Mouse (Mus musculus) cerebellum, postnatal 14 days (tissue): Measurements from ENCODE around the gene Adora3.
"Not testable (repeated sequence)": the region's sequence is repeated elsewhere in the genome, so short reads cannot be mapped to it uniquely, and the experiment has no call there.

Experiments used
- DNase-seq, 2 experiments: peaks; one replicate each; pipeline ENCODE4 v3.0.0; 2021; ENCODE audit warnings: mixed read lengths in 2 of 2

Gene Adora3

DNA sequence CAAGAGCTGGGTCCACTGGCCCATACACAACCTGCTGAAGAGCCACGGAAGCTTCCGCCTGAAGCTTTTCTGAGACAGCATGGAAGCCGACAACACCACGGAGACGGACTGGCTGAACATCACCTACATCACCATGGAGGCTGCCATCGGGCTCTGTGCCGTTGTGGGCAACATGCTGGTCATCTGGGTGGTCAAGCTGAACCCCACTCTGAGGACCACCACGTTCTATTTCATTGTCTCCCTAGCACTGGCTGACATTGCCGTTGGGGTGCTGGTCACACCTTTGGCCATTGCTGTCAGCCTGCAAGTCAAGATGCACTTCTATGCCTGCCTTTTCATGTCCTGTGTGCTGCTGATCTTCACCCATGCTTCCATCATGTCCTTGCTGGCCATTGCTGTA is 34.1 kb downstream of the Adora3 start:
- DNase-seq = no peak

DNA sequence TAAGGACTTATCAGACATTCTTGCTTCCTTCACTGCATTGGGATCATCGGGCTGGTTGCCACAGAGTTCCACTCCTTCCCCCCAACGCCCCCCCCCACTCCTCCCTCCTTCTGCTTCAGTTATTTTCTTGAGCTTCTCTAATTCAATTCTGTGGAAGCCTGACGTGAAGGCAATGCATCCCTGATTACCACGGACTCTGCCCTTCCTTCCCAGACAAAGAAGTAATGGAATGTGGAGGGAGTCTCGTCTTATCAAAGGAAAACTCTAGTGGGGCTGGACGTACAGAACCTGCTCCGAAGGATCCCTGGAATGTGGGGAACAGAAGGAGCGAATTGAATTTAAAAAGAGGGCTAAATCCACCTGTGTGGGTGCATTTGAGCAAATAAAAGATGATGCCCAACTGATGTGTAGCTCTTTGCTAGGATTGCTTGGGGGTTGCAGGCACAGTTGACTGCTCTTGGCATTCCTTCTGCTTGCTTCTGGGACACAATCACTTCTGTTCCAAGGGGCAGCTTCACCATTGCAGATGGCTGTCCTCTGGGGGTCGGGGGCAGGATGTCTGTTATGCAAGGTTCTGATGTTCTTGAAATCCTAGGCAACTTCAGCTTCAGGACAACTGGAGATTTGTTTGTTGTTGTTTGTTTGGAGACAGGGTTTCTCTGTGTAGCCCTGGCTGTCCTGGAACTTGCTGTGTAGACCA is 37.4 kb downstream of the Adora3 start:
- no peak for DNase-seq

DNA sequence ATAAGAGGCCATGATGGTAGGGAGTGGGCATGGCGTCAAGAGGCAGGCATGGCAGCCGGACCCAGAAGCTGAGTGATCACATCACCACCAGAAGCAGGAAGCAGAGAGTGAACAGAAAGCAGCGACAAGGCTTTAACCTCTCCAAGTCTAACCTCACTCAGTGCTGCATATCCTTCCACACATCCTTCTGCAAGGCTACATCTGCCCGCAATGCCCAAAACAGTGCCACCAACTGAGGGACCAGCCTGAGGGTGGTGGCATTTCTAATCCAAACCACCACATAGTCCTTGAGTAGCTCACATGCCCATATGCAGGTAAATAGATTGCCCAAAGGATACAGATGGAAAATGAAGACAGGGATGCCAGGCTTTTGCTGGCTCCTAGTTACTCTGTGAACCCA is 38.3 kb downstream of the Adora3 start:
- no peak for DNase-seq

DNA sequence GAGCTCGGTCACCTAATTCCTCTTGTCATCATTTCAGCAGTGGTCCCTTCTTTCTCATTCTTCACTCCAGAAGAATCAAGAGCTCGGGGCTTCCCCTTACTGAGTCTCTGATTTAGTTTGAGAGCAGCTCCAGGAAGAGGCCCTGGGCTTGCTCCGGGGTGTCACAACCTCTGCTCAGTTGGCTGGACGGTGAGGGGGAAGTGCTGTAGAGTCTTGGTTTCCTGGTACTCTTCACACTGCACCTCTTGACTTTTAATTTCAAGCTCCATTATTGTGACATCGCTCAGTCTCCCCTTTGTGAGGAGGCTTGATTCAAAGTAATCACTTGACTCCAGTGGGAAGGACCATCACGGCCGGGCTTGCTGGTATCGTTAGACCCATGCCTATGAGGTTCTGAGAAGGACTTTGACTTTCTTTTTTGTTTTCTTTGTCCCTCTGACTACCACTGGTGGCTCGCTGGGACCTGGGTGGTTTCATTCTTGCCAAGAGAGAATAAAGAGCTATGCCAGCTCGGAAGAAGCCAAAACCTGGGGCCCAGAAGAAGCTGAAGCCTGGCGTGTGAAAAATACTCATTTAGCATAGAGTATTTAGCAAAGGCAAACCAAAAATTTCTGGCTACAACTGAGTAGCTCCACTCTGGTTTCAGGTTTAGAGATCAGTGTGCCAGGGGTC is 40.0 kb downstream of the Adora3 start:
- no peak for DNase-seq

DNA sequence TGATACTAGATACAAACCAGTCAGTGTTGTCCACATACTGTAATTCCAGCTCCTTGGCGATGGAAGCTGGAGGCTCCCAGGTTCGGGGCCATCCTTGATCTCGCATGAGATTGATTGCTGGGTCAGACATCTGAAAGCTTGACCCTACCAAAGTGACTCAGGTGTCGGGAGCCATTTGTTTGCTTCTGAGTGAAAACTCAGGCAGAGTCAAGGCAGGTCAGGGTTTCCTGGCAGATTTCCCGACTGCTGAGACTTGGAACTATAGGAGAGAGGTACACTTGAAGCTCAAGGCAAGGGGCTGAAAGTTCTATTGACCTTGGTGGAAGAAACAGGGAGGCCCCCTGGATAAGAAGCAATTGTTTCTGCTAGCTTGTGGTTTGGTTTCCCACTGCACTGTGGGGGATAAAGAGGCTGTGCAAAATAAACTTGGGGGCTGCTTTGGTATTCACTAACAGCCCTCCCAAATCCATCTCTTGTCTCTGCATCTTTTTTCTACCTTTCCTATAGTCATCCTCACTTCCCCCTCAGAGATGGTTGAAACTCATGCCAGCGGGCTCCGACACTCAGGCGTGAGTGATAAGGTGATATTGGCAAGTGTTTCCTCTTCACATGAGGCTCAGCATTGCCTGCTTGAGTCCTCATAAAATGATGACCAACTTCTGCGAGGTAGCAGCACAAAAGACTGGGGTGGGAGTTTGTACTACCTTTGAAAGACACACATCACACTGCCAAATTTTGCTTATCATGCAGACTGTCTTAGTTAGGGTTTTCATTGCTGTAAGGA is 41.6 kb downstream of the Adora3 start:
- DNase-seq = no peak

DNA sequence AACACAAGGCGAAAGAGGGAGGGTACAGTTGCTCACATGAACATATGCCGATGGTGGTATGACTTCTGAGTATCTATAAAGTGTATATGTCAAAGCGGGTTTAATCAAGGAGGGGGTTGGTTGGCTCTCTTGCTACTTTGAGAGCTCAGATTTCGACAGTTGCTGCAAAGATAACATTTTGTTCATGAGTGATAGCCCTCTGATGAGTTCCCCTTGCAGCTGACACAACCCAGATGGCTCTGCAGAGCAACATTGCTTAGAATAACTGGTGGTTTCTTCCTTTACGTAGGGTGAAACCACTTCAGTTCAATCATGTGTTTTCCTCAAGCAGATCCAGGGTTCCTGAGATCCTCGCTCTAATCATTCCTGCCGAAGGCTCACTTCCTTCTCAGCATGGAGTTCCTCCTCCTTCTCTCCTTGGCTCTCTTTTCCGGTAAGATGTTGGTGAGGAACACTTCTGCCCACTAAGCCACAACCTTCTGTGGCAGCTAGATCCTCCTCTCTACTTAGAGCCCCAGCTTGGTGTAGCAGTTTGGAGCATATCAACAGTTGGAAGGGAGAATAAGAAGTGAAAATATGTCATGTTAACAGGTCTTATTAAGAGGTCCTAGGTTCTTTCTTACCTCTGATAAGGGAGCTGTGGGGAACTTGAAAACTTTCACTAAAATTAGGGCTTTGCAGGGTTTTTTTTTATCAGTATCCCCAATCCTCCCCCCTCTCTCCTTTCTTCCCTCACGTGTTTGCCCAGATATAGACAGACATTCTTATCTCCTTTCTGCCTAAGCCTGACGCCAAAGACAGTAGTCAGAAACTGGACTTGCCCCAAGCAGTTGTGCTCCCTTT is 43.4 kb downstream of the Adora3 start:
- no peak for DNase-seq

DNA sequence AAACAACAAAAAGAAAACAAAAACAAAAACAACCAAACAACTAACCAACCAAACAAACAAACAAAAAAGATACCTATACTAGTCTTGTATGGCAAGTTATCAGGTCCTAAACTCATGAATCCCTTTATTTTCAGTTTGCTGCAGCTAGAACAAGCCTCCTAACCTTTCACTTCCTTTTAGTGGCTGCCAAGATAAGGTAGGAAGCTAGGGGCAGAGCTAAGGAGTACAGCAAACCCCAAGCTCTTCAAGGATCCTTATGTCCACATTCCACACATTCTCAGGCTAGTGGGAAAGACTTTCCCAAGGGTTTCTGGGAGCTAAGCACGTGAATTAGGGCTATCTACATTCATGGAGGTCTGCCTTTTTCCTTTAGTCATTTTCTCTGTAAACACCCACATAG is 44.6 kb downstream of the Adora3 start:
- DNase-seq = no peak

DNA sequence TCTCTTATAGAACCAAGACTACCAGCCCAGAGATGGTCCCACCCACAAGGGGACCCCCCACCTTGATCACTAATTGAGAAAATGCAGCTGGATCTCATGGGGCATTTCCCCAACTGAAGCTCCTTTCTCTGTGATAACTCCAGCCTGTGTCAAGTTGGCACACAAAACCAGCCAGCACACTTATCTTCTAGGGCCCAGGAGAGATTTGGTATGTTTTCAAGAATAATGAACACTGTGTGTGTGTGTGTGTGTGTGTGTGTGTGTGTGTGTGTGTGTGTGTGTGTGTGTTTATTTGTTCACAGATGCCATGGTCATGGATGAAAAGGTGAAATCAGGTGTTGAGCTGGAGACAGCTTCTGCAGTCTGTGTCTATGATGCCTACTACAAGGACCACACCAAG is 45.8 kb downstream of the Adora3 start:
- not testable (repeated sequence) for DNase-seq

DNA sequence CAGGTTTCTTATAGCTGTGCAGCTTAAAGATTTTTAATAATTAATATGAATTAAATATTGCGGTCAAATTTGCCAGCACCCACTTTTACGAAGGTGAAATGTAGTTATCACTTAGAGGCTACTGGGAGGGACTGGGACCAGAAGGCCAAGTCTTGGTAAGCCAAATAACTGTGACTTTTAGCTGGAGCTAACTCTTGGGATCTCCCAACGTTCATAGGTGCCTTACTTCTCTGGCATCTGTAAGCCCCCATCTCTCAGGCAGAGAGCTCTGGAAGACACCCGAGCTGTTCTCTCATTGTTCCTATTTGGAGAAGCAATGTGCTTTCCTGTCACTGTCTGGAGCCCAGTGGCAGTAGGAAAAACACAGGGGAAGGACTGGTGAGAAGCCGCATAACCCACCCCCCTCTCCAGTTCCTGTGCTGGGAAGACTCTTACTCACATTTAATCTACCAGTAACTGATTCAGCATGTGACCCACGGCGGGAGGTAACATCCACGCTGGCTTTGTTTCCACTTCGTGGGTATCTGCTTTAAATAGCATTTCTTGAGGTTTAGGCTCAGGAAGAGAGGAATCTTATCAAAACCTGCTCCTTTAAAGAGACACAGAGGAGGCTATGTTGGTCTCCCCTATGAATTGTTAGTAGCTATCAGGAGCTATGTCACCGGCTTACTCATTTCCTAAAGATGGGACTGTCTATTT is 47.1 kb downstream of the Adora3 start:
- DNase-seq = no peak

DNA sequence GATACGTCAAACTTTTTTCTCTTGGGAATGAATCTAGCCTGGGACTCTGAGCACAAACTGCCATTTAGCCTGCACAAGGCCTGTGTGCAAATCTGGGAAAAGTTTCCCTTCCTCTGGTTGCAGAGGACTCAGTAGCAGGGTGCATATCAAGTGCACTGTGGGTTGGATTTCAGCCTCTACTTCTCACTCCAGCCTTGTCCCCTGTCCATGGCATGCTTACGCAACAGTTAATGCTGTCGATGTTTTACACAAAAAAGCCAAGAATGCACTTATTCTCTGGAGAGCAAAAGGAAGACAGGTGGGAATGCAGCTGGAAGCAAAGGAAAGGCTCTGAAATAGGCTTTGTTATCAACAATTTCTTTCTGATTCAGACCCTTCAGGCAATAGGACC is 47.7 kb downstream of the Adora3 start:
- no peak for DNase-seq

DNA sequence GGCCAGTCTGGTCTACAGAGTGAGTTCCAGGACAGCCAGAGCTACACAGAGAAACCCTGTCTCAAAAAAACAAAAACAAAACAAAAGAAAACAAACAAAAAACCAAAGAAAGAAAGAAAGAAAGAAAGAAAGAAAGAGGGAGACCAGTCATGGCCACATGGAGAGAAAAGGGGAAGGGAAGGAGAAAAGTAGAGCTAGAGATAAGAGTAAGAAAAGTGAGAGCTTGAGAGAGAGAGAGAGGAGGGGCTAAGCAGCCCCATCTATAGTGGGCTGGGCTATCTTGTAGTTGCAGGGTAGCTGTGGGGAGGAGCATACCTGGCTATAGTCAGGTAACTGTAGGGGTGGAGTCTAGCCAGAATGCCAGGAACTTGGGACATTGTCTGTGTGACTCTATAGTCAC is 50.1 kb downstream of the Adora3 start:
- DNase-seq = not testable (repeated sequence)

DNA sequence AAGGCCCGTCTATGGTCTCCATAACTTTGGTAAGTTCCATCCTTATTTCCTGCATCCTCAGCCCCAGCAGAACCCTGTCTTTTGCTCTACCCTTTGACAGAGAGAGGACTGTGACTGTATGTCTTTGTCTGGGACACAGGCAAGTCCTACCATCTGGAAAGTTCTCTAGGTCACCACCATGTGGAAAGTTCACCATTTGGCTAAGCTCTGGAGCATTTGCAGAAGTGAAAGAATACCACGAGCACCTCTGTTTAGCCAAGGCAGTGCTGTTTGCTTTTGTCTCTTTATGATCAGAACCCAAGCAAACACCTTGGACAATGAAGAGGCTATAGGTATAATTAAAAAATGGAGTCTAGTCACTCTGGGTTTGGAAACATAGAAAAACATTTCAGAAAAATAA is 51.3 kb downstream of the Adora3 start:
- no peak for DNase-seq

DNA sequence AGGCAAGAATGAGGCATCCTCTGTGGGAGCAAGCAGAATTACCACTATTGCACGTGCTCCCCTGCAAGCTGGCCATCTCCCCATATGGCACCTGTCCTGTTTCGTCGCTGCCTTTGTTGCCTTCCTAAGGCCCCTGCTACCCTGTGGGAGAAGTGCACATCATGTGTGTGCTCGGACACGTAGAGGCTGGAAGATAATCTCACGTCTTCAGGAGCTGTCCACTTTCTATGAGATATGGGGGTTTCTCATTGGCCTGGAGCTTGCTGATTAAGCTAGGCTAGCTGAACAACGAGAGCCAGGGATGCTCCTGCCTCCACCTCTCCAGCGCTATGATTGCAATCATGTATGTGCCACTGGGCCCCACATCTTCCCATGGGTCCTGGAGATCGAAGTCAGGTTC is 54.0 kb downstream of the Adora3 start:
- DNase-seq = no peak

DNA sequence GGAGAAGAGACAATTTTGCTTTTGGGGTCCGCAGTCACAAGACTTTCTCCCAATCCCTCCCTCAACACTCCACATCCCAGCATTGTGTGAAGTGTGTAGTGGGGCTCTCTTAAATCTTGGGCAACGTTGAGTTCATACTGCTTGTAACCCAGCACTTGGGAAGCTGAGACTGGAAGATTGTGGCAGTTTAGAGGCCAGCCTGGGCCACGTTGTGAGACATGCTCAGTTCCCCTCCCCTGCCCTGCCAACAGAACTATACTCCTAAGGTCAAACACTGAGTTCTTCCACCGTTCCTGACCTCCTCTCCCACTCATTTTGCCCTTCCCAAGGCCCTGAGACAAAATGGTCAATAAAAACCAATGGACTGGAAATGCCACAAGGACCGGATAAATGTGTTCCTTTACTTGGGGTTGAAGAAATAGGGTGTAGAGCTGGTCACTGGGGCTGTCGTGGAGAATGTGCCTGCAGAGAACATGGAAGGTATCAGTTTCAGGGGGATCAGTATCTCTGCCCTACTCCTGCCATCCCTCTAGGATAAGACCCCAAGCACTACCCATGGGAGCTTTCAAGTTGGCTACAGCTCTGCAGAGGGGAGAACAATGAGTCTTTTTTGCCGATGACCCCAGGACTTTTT is 57.0 kb downstream of the Adora3 start:
- DNase-seq = no peak

DNA sequence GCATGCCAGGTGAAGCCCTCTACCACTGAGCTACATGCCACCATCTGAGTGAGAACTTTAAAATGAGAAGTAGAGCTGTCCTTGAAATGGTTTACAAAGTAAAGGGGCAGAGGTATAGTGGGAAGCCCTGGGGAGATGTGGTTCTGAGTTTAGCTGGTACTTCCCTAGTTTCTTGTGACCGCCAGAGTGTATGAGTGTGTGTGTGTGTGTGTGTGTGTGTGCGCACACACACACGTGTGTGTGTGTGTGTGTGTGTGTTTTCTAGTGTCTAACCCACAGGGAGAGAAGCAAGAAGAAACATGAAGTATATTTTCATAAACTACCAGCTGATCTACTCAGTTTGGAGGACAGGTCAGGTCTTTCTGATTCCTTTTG is 57.5 kb downstream of the Adora3 start:
- no peak for DNase-seq

DNA sequence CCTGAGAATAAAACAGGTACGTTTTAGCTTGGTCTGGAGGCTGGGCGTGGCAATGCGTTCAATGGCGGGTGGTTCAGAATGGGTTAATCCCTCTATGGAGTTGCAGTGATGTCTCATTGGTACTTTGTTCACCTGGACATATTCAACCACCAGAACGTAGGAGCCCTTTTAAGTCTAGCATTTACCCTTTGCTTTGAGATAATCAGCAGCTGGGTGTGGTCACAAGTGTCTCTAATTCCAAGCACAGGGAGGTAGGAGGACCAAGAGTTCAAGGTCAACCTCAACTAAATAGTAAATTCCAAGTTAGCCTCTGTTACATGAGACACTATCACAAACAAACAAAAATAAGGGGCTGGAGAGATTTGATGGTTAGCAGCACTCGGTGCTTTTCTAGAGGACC is 58.1 kb downstream of the Adora3 start:
- DNase-seq = no peak

DNA sequence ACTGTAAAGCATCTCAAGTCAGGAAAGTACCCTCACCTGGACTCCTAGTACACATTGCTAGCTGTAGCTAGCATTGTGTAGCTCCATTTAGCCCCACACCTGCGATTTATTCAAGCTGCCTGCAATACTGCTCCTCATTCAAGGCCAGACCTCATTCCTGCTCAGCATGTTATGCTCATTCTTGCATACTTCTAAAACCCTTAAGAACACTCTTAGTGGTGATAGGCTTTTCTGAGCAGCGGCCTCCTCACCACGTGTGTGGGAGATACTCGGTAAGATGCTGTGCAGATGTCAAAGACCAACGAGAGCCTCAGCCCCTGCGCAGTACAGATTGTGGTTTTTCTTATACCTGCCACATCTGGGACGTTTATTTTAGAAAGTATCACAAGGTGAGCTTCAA is 59.2 kb downstream of the Adora3 start:
- DNase-seq = no peak

DNA sequence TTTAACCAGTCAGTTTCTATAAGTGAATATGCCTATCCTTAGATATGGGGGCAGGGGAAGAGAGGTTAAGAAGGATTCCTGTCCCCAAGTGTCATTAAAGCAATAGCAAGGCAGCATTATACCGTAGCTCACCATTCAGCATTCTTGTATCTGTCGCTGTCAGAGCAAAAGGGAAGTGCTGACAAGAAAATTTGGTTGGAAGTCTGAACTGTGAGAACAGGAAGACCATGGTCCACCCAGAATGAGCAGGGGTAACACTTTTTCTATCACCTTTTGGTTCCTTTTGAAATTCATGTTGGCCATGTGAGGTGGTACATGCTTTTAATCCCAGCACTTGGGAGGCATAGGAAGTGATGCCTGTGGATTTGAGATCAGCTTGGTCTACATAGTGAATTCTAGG is 60.4 kb downstream of the Adora3 start:
- no peak for DNase-seq

DNA sequence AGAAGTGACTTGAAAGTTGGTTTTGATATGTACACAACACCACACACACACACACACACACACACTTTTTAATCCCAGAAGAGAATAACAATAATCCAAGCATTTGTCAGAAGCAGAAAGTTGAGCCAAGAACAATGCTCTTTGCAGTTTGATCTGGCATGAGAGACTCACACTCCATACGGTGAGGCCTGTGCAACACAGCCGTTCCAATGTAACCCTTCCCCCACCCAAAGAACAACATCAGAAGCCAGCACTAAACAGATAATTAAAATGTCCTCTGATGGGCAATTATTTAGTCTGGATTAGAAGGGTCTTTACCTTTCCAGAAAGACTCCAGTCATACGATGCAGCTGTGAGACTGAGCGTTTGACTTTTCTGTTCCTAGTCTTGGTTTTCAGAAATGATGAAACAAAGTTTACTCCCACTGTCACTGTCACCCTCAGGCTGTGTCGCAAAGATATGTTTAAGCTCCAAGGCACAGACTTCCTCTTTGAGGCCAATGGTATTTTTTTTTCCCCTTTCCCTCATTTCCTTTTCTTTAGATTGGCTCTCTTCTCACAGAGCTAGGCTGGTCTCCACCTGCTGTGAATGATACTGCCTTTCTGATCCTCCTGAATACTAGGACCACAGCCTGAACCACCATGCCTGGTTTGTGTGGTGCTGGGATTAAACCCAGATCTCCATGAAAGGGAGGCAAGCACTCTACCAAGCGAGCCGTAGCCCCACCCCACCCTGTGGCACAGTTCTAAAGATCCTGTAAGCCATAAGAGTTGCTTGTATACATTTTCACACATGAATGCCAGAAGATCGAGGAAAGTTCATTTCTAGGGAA is 61.8 kb downstream of the Adora3 start, which contains the start of gene I830077J02Rik:
Gene I830077J02Rik, minus strand, starts transcription at position 425 of the 832 bp plus-strand sequence.
- DNase-seq = no peak

DNA sequence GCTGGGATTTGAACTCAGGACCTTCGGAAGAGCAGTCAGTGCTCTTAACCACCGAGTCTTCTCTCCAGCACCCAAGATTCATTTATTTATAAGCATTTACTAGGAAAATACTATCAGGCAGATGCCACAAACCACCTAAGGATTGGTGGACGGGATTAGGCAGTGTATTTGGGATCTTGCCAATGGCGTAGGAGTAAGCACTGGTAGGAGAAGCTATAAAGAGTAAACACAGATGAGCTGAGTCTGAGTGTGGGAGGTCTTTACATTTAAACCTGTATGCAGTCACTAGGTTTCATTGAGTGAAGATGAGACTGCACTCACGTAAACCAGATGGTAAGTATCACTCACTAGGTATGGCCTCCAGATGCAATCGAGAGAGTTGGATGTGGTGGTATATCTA is 63.3 kb downstream of the Adora3 start:
- DNase-seq = no peak

DNA sequence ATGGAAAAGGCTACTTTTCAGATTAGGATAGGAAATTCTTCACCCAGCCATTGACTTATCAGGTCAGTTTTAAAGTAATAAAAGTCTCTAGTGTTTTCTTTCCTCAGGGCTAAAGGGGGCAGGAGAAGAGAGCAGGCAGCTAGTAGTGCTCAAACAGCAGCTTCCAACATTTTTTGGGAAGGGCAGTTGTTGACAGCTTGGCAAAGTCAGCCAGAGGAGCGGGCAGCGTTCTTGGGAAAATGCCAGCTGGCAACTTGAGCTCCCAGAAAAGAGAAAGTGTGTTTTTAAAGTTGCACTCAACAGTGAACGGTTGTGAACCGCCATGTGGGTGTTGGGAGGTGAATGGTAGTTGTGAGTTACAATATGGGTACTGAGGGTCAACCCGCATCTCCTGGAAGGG is 64.4 kb downstream of the Adora3 start:
- peak in 1 of 2 experiments; percentile 39 for DNase-seq
